ENCODE assay signal across 31 mouse cellular contexts in the genomic region with DNA sequence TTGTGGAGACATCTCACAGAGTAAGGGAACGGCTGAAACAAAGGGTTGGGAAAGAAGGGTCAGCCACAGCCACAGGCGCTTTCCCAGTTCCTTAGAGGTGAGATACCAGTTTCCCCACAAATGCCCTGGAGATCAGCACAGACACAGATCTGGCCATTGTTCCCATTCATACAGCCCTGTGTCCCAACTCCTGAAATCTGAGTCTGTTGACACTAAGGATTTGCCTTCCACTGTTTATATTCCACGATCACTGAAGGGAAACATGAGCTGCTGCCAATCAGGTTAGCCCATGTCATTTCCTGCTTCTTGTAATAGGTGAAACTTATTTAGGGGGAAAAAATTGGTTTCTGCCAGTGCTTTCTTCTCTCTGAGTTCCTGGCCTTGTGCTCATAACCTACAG.
A peak's percentile ranks its signal among the peaks of the same experiment; 100 is the strongest.
DNase-seq lines count a peak whose midpoint lies in the region; ATAC-seq and TF ChIP-seq lines count a peak whose summit lies in the region.
"Had no signal": no experiment of that assay in that cellular context is flagged by ENCODE, and none has a peak within 500 bp of the region (broad histone marks: within the 10 kb centered on the region; RNA-seq: fewer than 3 reads in every experiment).

No protein-coding gene starts in this region.

- no peak for ATAC-seq in forebrain, embryonic 11.5 days (replicated peaks; ENCODE audit: low FRiP score)
- no peak for ATAC-seq in forebrain, embryonic 16.5 days
- ATAC-seq in lung, embryonic 14.5 days (ENCODE audit: insufficient read depth) = peak; percentile 24; the same call in 1 of the 2 replicates
- ATAC-seq: intestine, postnatal 0 days; liver, embryonic 12.5 days; Patski had no signal

- DNase-seq in forebrain, embryonic 11.5 days (ENCODE audit: low spot score) = peak; percentile 29
- peak; percentile 7 for DNase-seq in lung, embryonic 14.5 days
- DNase-seq in lung, postnatal 25 days (ENCODE audit: low spot score) = no peak
- DNase-seq in embryo, embryonic 11 days = peak; percentile 17
- DNase-seq in gonadal fat pad, adult 2 months (ENCODE audit: low read depth) = peak; percentile 80
- no peak for DNase-seq in left cerebral cortex, postnatal 25 days (ENCODE audit: low spot score in 2 of 2)
- no peak for DNase-seq in layer of hippocampus, adult 9-11 months
- DNase-seq: adrenal gland, postnatal 14 days; cerebellum, adult 11 months; cerebellum, adult 9-10 months; cerebellum, postnatal 36 days; gastrocnemius, postnatal 10 days; heart, postnatal 36 days; kidney, postnatal 36 days; lung, postnatal 10 days; retina, postnatal 1 day; right cerebral cortex, postnatal 25 days; thymus, postnatal 14 days had no signal

- H3K27me3 ChIP-seq in forebrain, embryonic 11.5 days (ENCODE audit: control insufficient read depth, insufficient read depth, low read length) = no peaks in the 10 kb centered on the region
- no peaks in the 10 kb centered on the region for H3K27me3 ChIP-seq in forebrain, embryonic 16.5 days (replicated peaks; ENCODE audit: control insufficient read depth, insufficient read depth, low read length)
- no peaks in the 10 kb centered on the region for H3K27me3 ChIP-seq in lung, embryonic 14.5 days (ENCODE audit: insufficient read depth, low read length)
- H3K27me3 ChIP-seq: embryonic facial prominence, embryonic 12.5 days; forebrain, embryonic 12.5 days; hindbrain, embryonic 13.5 days; limb, embryonic 13.5 days; liver, embryonic 12.5 days; midbrain, embryonic 12.5 days; Patski; stomach, embryonic 15.5 days had no signal

- no peak for TF ChIP-seq CTCF in lung, embryonic 14.5 days (IDR thresholded peaks at IDR 0.05; ENCODE audit: low read depth)

- H3K9me3 ChIP-seq in forebrain, embryonic 11.5 days (ENCODE audit: control insufficient read depth, low read length) = no peaks in the 10 kb centered on the region
- no peaks in the 10 kb centered on the region for H3K9me3 ChIP-seq in forebrain, embryonic 16.5 days (ENCODE audit: control insufficient read depth, low read length)
- H3K9me3 ChIP-seq in lung, embryonic 14.5 days (ENCODE audit: low read depth, low read length) = no peaks in the 10 kb centered on the region
- H3K9me3 ChIP-seq: embryonic facial prominence, embryonic 12.5 days; forebrain, embryonic 12.5 days; G1E; hindbrain, embryonic 13.5 days; limb, embryonic 13.5 days; liver, embryonic 12.5 days; midbrain, embryonic 12.5 days; stomach, embryonic 15.5 days had no signal

- intact Hi-C loops in left cerebral cortex, postnatal 25 days (cut with DNase I) = no loop called here

- H3K4me2 ChIP-seq in forebrain, embryonic 11.5 days (ENCODE audit: low read depth, low read length, severe bottlenecking) = no peak overlapping the region
- no peak overlapping the region for H3K4me2 ChIP-seq in forebrain, embryonic 16.5 days (ENCODE audit: low read length)
- no peak overlapping the region for H3K4me2 ChIP-seq in lung, embryonic 14.5 days
- H3K4me2 ChIP-seq: embryonic facial prominence, embryonic 12.5 days; forebrain, embryonic 12.5 days; heart, embryonic 11.5 days; hindbrain, embryonic 13.5 days; limb, embryonic 13.5 days; liver, embryonic 12.5 days; midbrain, embryonic 12.5 days; stomach, embryonic 15.5 days had no signal

- no peaks in the 10 kb centered on the region; the same call in 1 of the 2 replicates for H3K4me1 ChIP-seq in forebrain, embryonic 11.5 days (replicated peaks; ENCODE audit: control insufficient read depth, insufficient read depth, low read length)
- peaks cover 11% of the 10 kb centered on the region for H3K4me1 ChIP-seq in forebrain, embryonic 16.5 days (replicated peaks; ENCODE audit: control insufficient read depth, insufficient read depth, low read length)
- no peaks in the 10 kb centered on the region for H3K4me1 ChIP-seq in lung, embryonic 14.5 days (ENCODE audit: insufficient read depth)

- WGBS in forebrain, embryonic 11.5 days = 29% methylated on average over 3 of the region's 3 CpGs
- WGBS in forebrain, embryonic 16.5 days = 33% methylated on average over 3 of the region's 3 CpGs
- WGBS in lung, embryonic 14.5 days = 30% methylated on average over 3 of the region's 3 CpGs

- H3K27ac ChIP-seq in forebrain, embryonic 11.5 days (ENCODE audit: low read depth, low read length) = no peak overlapping the region
- H3K27ac ChIP-seq in forebrain, embryonic 16.5 days (ENCODE audit: low read length) = no peak overlapping the region
- H3K27ac ChIP-seq in lung, embryonic 14.5 days (ENCODE audit: low read depth) = no peak overlapping the region
- H3K27ac ChIP-seq: embryonic facial prominence, embryonic 12.5 days; forebrain, embryonic 12.5 days; hindbrain, embryonic 13.5 days; left cerebral cortex, adult 2 months; limb, embryonic 13.5 days; liver, embryonic 12.5 days; midbrain, embryonic 12.5 days; stomach, embryonic 15.5 days had no signal

- H3K4me3 ChIP-seq in forebrain, embryonic 11.5 days (ENCODE audit: low read depth, low read length) = no peak overlapping the region
- no peak overlapping the region for H3K4me3 ChIP-seq in forebrain, embryonic 16.5 days (replicated peaks; ENCODE audit: low read length)
- no peak overlapping the region for H3K4me3 ChIP-seq in lung, embryonic 14.5 days (ENCODE audit: low read depth, low read length)
- H3K4me3 ChIP-seq: embryonic facial prominence, embryonic 12.5 days; forebrain, embryonic 12.5 days; hindbrain, embryonic 13.5 days; left cerebral cortex, adult 2 months; limb, embryonic 13.5 days; liver, embryonic 12.5 days; midbrain, embryonic 12.5 days; stomach, embryonic 15.5 days had no signal

- H3K36me3 ChIP-seq in forebrain, embryonic 11.5 days (ENCODE audit: control insufficient read depth, insufficient read depth, low read length) = no peaks in the 10 kb centered on the region
- H3K36me3 ChIP-seq in forebrain, embryonic 16.5 days (ENCODE audit: control insufficient read depth, insufficient read depth) = no peaks in the 10 kb centered on the region
- H3K36me3 ChIP-seq in lung, embryonic 14.5 days (ENCODE audit: insufficient read depth) = no peaks in the 10 kb centered on the region
- H3K36me3 ChIP-seq: embryonic facial prominence, embryonic 12.5 days; forebrain, embryonic 12.5 days; G1E; hindbrain, embryonic 13.5 days; limb, embryonic 13.5 days; liver, embryonic 12.5 days; midbrain, embryonic 12.5 days; stomach, embryonic 15.5 days had no signal

- no peak overlapping the region for H3K9ac ChIP-seq in forebrain, embryonic 11.5 days (ENCODE audit: low read length)
- no peak overlapping the region for H3K9ac ChIP-seq in forebrain, embryonic 16.5 days (replicated peaks; ENCODE audit: low read depth, low read length)
- H3K9ac ChIP-seq in lung, embryonic 14.5 days = no peak overlapping the region
- H3K9ac ChIP-seq: embryonic facial prominence, embryonic 12.5 days; forebrain, embryonic 12.5 days; hindbrain, embryonic 13.5 days; limb, embryonic 13.5 days; liver, embryonic 12.5 days; midbrain, embryonic 12.5 days; stomach, embryonic 15.5 days had no signal

Comparison
In these comparisons a context has a peak if more than half of its experiments do, and no peak if none do; other contexts are left out.
1. DNase-seq: peak in forebrain, embryonic 11.5 days (single experiment), lung, embryonic 14.5 days (single experiment), embryo, embryonic 11 days (single experiment) and gonadal fat pad, adult 2 months (single experiment); none in lung, postnatal 25 days (single experiment), left cerebral cortex, postnatal 25 days (0 of 2) and layer of hippocampus, adult 9-11 months (single experiment).